In genomic region chr16:31025516-31025915, GRCm38 (mm10) we compare ENCODE assay signal across 28 mouse cellular contexts. TPM values are rescaled to one million over a fixed set of nuclear protein-coding genes. Genes with fewer than 3 reads are reported as not detected.
A peak's percentile ranks its signal among the peaks of the same experiment; 100 is the strongest.
DNase-seq lines count a peak whose midpoint lies in the region; ATAC-seq and TF ChIP-seq lines count a peak whose summit lies in the region.
"Had no signal": no experiment of that assay in that cellular context is flagged by ENCODE, and none has a peak within 500 bp of the region (broad histone marks: within the 10 kb centered on the region; RNA-seq: fewer than 3 reads in every experiment).

No protein-coding gene starts in this region.

- WGBS in kidney, embryonic 15.5 days, result 91% methylated on average over 7 of the region's 7 CpGs
- 89% methylated on average over 7 of the region's 7 CpGs for WGBS in forebrain, embryonic 11.5 days

- peak overlapping the region; percentile 35; the same call in 1 of the 2 replicates for H3K27ac ChIP-seq in gastrocnemius, adult 2 months
- H3K27ac ChIP-seq in kidney, embryonic 15.5 days, result peak overlapping the region; percentile 45; the same call in 1 of the 2 replicates
- H3K27ac ChIP-seq in MEL (ENCODE audit: control insufficient read depth, low read depth, low read length), result no peak overlapping the region
- H3K27ac ChIP-seq in forebrain, embryonic 11.5 days (ENCODE audit: low read depth, low read length), result no peak overlapping the region
- H3K27ac ChIP-seq: embryonic facial prominence, embryonic 13.5 days; embryonic facial prominence, embryonic 15.5 days; forebrain, embryonic 13.5 days; forebrain, embryonic 15.5 days had no signal

- intact Hi-C loops in gastrocnemius, adult 2 months (cut with DNase I), result no loop called here
- intact Hi-C loops in gastrocnemius, postnatal 14 days (cut with DNase I; ENCODE audit: low total_unique reads), result no loop called here

- H3K27me3 ChIP-seq in kidney, embryonic 15.5 days, result no peaks in the 10 kb centered on the region
- no peaks in the 10 kb centered on the region for H3K27me3 ChIP-seq in MEL (ENCODE audit: control insufficient read depth in 1 of 2, insufficient read depth in 2 of 2, low read length in 2 of 2)
- no peaks in the 10 kb centered on the region for H3K27me3 ChIP-seq in forebrain, embryonic 11.5 days (ENCODE audit: control insufficient read depth, insufficient read depth, low read length)
- H3K27me3 ChIP-seq: CH12.LX; embryonic facial prominence, embryonic 13.5 days; embryonic facial prominence, embryonic 15.5 days; forebrain, embryonic 13.5 days; forebrain, embryonic 15.5 days had no signal

- TF ChIP-seq EP300 in MEL (IDR thresholded peaks at IDR 0.05; ENCODE audit: low read depth in 1 of 2, low read length in 2 of 2), result no peak

- no peak for TF ChIP-seq POLR2A in MEL (IDR thresholded peaks at IDR 0.05; ENCODE audit: control insufficient read depth in 1 of 2, insufficient read depth in 1 of 2, low read depth in 1 of 2, low read length in 2 of 2, poor library complexity in 1 of 2)

- H3K4me1 ChIP-seq in kidney, embryonic 15.5 days, result peaks cover 17% of the 10 kb centered on the region
- peaks cover 0 to 10% of the 10 kb centered on the region in 2 experiments; a peak in 2 of 4 replicates for H3K4me1 ChIP-seq in MEL (ENCODE audit: control insufficient read depth in 1 of 2, insufficient read depth in 2 of 2, low read length in 2 of 2)
- H3K4me1 ChIP-seq in forebrain, embryonic 11.5 days (replicated peaks; ENCODE audit: control insufficient read depth, insufficient read depth, low read length), result no peaks in the 10 kb centered on the region

- no peak for DNase-seq in gastrocnemius, adult 2 months
- no peak for DNase-seq in gastrocnemius, postnatal 14 days
- DNase-seq in kidney, postnatal 10 days, result no peak
- peak; percentile 10 for DNase-seq in MEL (ENCODE audit: low read depth, low spot score)
- peak; percentile 61 for DNase-seq in ZHBTc4 (ENCODE audit: low read depth, low spot score)
- no peak for DNase-seq in forebrain, embryonic 11.5 days (ENCODE audit: low spot score)
- DNase-seq in right cerebral cortex, postnatal 4 days, result no peak
- DNase-seq: adrenal gland, adult 8-10 months; adrenal gland, postnatal 14 days; adrenal gland, postnatal 36 days; B cell, adult 2 months; cerebellum, adult 11-12 months; cerebellum, adult 2 months; cerebellum, adult 9-10 months; cerebellum, postnatal 14 days; cerebellum, postnatal 36 days; embryo, embryonic 11 days; forebrain, postnatal 0 days had no signal

- H3K4me2 ChIP-seq in kidney, embryonic 15.5 days, result no peak overlapping the region
- no peak overlapping the region for H3K4me2 ChIP-seq in forebrain, embryonic 11.5 days (ENCODE audit: low read depth, low read length, severe bottlenecking)
- H3K4me2 ChIP-seq: embryonic facial prominence, embryonic 13.5 days; embryonic facial prominence, embryonic 15.5 days; forebrain, embryonic 13.5 days; forebrain, embryonic 15.5 days had no signal

- TF ChIP-seq RAD21 in MEL (IDR thresholded peaks at IDR 0.05; ENCODE audit: low read depth, low read length), result no peak

- H3K9ac ChIP-seq in kidney, embryonic 15.5 days, result no peak overlapping the region
- no peak overlapping the region for H3K9ac ChIP-seq in MEL (ENCODE audit: control insufficient read depth, low read depth, low read length, poor library complexity, severe bottlenecking)
- no peak overlapping the region for H3K9ac ChIP-seq in forebrain, embryonic 11.5 days (ENCODE audit: low read length)
- H3K9ac ChIP-seq: embryonic facial prominence, embryonic 13.5 days; embryonic facial prominence, embryonic 15.5 days; forebrain, embryonic 13.5 days; forebrain, embryonic 15.5 days; forebrain, postnatal 0 days had no signal

- H3K79me2 ChIP-seq in MEL (ENCODE audit: control insufficient read depth, insufficient read depth, low read length, poor library complexity), result no peaks in the 10 kb centered on the region

- no peaks in the 10 kb centered on the region for H3K9me3 ChIP-seq in kidney, embryonic 15.5 days (replicated peaks)
- H3K9me3 ChIP-seq in MEL (replicated peaks; ENCODE audit: insufficient read depth, low read length), result no peaks in the 10 kb centered on the region
- H3K9me3 ChIP-seq in forebrain, embryonic 11.5 days (ENCODE audit: control insufficient read depth, low read length), result no peaks in the 10 kb centered on the region
- H3K9me3 ChIP-seq: embryonic facial prominence, embryonic 13.5 days; embryonic facial prominence, embryonic 15.5 days; forebrain, embryonic 10.5 days; forebrain, embryonic 13.5 days; forebrain, embryonic 15.5 days; G1E had no signal

- no peak for TF ChIP-seq CTCF in gastrocnemius, adult 2 months (IDR thresholded peaks at IDR 0.05)
- no peak for TF ChIP-seq CTCF in MEL (IDR thresholded peaks at IDR 0.05 in 2 of 3, conservative IDR thresholded peaks at IDR 0.05 in 1 of 3; ENCODE audit: control insufficient read depth in 1 of 3, insufficient read depth in 1 of 3, low read depth in 2 of 3, low read length in 3 of 3, poor library complexity in 1 of 3, severe bottlenecking in 1 of 3)

- H3K4me3 ChIP-seq in gastrocnemius, adult 2 months, result no peak overlapping the region
- H3K4me3 ChIP-seq in kidney, embryonic 15.5 days (replicated peaks), result no peak overlapping the region
- no peak overlapping the region for H3K4me3 ChIP-seq in MEL (ENCODE audit: control insufficient read depth in 1 of 2, insufficient read depth in 1 of 2, low read depth in 2 of 2, low read length in 2 of 2)
- no peak overlapping the region for H3K4me3 ChIP-seq in forebrain, embryonic 11.5 days (ENCODE audit: low read depth, low read length)
- H3K4me3 ChIP-seq: embryonic facial prominence, embryonic 13.5 days; embryonic facial prominence, embryonic 15.5 days; erythroblast, embryonic 14.5 days; forebrain, embryonic 10.5 days; forebrain, embryonic 13.5 days; forebrain, embryonic 15.5 days had no signal

- no peak for ATAC-seq in kidney, embryonic 15.5 days (replicated peaks; ENCODE audit: low FRiP score)
- ATAC-seq in forebrain, embryonic 11.5 days (replicated peaks; ENCODE audit: low FRiP score), result no peak
- ATAC-seq: CD4-positive, CD25-positive, alpha-beta regulatory T cell, adult 4 months; forebrain, embryonic 13.5 days; forebrain, embryonic 15.5 days; forebrain, postnatal 0 days had no signal

- H3K36me3 ChIP-seq in kidney, embryonic 15.5 days, result no peaks in the 10 kb centered on the region
- peaks cover 0 to 3% of the 10 kb centered on the region in 2 experiments; a peak in 3 of 4 replicates for H3K36me3 ChIP-seq in MEL (ENCODE audit: control insufficient read depth in 1 of 2, insufficient read depth in 2 of 2, low read length in 2 of 2)
- no peaks in the 10 kb centered on the region for H3K36me3 ChIP-seq in forebrain, embryonic 11.5 days (ENCODE audit: control insufficient read depth, insufficient read depth, low read length)
- H3K36me3 ChIP-seq: embryonic facial prominence, embryonic 13.5 days; embryonic facial prominence, embryonic 15.5 days; forebrain, embryonic 15.5 days had no signal

TF ChIP-seq in MEL, 35 proteins besides CTCF, POLR2A, EP300 and RAD21:
- TF ChIP-seq MAZ (IDR thresholded peaks at IDR 0.05; ENCODE audit: low read depth, low read length), result no peak
- no peak for TF ChIP-seq BHLHE40 (IDR thresholded peaks at IDR 0.05; ENCODE audit: borderline replicate concordance, low read depth, low read length)
- no peak for TF ChIP-seq NRF1 (IDR thresholded peaks at IDR 0.05; ENCODE audit: insufficient read depth, low read depth, low read length, poor library complexity, severe bottlenecking)
- no peak for TF ChIP-seq ZMIZ1 (IDR thresholded peaks at IDR 0.05; ENCODE audit: low read depth, low read length)
- TF ChIP-seq RCOR1 (IDR thresholded peaks at IDR 0.05; ENCODE audit: low read depth, low read length), result no peak
TF ChIP-seq in MEL: peak in this region for 0.

RNA-seq across cellular contexts. Expression of gene Xxylt1, which starts 55.7 kb away (rescaled TPM):
- 1 to 10 TPM; 2.0 to 6.2 TPM for total RNA-seq in gastrocnemius, adult 2 months (2021)
- 1 to 10 TPM; 4.8 to 6.6 TPM for total RNA-seq in gastrocnemius, postnatal 14 days (2021)
- 19.2 and 20.2 TPM in 2 replicates for polyA plus RNA-seq in kidney, embryonic 15.5 days (2015; fragmentation: Nextera tagmentation; extraction: Ambion mirVana)
- 12.8 and 12.9 TPM in 2 replicates for total RNA-seq in MEL (2012; rRNA removed)
- 100 to 1,000 TPM in 1 of 2 experiments, 10 to 100 TPM in 1; 26.6 to 164 TPM for polyA plus RNA-seq in MEL (2012; ENCODE audit: insufficient read depth in 1 of 2, insufficient read length in 2 of 2, low read depth in 1 of 2, low replicate concordance in 2 of 2, missing spikeins in 1 of 2)
- polyA plus RNA-seq in forebrain, embryonic 11.5 days (2014; fragmentation: Nextera tagmentation; extraction: Ambion mirVana), result 14.5 and 14.7 TPM in 2 replicates

Comparison
In these comparisons a context has a peak if more than half of its experiments do, and no peak if none do; other contexts are left out.
1. DNase-seq: peak in MEL (single experiment) and ZHBTc4 (single experiment); none in gastrocnemius, adult 2 months (single experiment), gastrocnemius, postnatal 14 days (single experiment), kidney, postnatal 10 days (single experiment), forebrain, embryonic 11.5 days (single experiment) and right cerebral cortex, postnatal 4 days (single experiment).
2. H3K27ac ChIP-seq: peak in gastrocnemius, adult 2 months (single experiment) and kidney, embryonic 15.5 days (single experiment); none in MEL (single experiment) and forebrain, embryonic 11.5 days (single experiment).